Mouse (Mus musculus): ENCODE measurements around the gene Pcsk2.

The Pcsk2 gene

DNA sequence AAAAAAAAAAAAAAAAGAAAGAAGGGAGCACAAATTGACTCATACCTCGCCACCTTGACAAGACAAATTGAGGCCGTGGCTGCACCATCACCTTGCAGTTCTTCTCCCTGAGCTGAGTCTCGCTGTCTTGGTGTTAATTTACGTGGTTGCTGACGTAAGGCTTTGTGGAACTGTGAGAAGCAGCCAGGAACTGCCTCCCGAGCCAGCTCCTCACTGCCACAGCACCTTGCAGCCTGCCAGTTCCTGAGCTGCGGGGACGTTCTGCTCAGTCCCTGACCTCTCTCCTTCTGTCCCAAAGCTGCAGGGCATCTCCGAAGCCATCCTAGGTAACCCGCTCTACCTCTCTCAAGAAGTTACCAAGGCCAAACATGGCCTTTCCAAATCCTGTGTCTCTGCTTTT, 186.5 kb downstream of the Pcsk2 start:
- DNase-seq (ENCODE audit: low spot score in 2 of 2) = no peak

DNA sequence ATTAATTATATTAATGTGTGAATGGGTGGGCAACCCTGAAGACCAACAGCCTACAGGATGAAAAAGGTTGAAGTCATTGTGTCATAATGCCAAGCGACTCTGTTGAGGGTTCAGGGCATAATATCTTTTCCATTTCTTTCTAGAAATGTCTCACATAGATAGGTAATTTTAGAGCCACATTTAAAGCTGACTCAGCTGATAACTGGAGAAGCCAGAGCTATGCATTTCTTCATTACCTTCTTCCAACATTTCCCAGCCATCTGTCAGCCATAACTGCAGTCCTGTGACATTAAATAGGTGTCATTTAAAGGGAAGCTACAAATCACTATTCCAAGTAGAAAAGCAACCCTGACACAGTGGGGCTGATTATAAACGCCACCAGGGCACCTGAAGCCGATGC, 189.5 kb downstream of the Pcsk2 start:
- no peak for DNase-seq (ENCODE audit: low spot score in 2 of 2)

DNA sequence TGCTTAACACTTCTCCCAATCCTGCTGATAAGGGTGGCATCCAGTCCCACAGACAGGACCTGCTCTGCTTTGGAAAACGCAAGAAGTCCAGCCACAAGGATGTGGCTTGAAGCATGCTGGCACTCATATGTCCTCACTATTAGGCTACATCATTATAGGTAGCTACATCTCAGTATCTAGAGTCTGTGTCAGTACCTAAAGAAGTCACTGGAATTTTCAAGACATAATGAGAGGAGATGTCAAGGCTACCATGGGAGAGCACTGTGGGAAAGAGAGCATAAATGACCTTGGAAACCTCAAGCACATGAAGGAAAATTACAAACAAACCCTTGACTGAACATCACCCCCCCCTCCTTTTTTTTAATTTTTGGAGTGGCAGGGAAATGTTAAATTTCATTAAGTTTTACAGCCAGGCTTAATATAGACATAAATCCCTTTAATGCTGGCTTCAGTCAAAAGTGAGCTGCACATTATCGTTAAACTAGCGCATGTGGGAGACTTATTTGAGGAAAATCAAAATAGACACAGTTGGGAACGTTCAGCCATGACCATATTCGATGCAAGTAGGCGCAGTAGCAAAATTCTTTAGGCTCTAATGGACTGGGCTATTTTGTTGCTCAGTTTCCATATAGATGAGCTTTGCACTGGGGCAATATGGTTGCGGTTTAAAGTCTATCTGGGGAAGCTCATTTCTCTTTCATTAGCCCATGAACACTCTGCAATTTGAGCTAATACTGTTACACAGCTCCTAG, 193.7 kb downstream of the Pcsk2 start:
- no peak for DNase-seq (ENCODE audit: low spot score in 2 of 2)

DNA sequence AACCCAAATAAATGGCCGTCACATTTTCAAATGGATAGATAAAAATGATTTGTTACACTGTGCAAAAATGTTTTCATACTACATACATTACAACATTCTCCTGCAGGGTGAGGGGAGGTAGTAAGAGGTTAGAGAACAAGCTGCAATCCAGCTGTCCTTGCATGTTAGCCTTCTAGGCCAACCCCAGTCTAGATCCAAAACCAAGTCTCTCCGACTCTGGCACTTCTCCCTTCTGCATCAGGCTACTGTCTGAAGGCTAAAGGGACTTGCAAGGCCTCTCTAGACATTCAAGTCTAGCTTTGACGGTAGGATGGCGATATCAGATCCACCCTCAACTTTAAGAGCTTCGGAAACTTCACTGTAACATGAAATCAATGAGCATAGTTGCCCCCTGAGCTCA, 196.5 kb downstream of the Pcsk2 start:
- DNase-seq (ENCODE audit: low spot score in 2 of 2) = no peak

GRCm38 (mm10) chr2:143743081-143743480, 197.1 kb downstream of the Pcsk2 start:
- DNase-seq (ENCODE audit: low spot score in 2 of 2) = no peak

- DNase-seq (ENCODE audit: low spot score in 2 of 2) = no peak
Observed at GRCm38 (mm10) chr2:143752051-143752788, 206.3 kb downstream of the Pcsk2 start.

DNA sequence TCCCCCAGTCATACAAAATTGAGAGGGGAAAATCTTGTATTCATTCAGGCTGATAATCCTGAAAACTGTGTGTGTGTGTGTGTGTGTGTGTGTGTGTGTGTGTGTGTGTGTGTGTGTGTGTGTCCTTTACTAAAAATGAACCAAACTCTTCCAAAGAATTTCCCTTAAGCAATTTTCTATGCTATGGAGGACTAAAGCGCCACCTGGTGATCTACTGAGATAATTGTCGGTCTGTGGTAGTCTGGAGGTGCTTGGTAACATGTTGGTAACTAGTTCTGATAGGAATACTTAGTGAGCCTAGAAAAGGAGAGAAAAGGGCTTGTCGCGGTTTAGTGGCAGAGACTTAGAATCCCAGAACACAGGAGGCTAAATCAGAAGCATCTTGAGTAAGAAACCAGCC, 230.5 kb downstream of the Pcsk2 start:
- DNase-seq (ENCODE audit: low spot score in 2 of 2) = no peak

GRCm38 (mm10) chr2:143780310-143780709, 234.4 kb downstream of the Pcsk2 start:
- no peak for DNase-seq (ENCODE audit: low spot score in 2 of 2)

- no peak for DNase-seq (ENCODE audit: low spot score in 2 of 2)
Observed at GRCm38 (mm10) chr2:143789911-143790310, 244.0 kb downstream of the Pcsk2 start.

DNA sequence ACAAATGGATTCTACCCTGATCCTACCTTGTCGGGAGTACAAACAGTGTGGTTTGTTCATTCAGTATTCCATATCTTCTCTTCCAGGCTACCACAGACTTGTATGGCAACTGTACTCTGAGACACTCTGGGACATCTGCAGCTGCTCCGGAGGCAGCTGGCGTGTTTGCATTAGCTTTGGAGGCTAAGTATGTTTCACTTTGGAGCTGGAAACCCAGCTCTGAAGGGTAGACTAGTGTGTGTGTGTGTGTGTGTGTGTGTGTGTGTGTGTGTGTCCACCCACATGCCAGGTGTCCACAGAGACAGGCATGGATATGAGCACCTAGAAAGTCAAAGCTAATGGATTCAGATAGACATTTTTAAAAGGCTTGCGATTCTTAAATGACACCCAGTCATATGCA, 249.9 kb downstream of the Pcsk2 start:
- DNase-seq (ENCODE audit: low spot score in 2 of 2) = no peak

DNA sequence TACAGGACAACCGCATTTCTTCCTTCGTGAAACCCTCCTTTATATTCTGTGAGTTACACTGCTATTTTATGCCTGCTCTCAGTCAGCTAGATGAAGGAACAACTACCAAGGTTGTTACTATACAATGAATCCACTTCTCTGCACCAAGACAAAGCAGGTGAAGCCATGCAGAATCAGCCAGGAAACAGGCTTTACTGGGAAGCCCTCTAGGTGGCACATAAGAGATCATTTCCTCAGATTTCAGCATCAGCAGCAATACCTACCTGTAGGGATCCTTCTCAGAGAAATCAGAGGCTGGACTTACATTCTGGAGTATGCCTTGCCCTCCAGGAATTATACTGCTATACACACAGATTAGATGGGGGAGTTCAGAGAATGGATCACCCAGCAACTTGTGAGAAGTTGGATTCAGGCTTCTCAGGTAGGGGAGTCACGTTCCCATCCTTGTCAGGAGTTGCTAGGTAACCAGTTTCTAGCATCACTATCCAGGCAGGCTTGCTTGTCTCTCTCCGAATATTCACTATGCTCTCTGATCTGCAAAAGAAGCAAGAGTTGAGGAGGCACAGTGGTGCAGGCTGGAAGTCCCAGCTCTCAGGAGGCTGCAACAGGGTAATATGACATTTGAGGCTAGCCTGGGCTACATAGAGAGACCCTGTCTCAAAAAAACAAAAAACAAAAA, 250.5 kb downstream of the Pcsk2 start:
- no peak for DNase-seq (ENCODE audit: low spot score in 2 of 2)

DNA sequence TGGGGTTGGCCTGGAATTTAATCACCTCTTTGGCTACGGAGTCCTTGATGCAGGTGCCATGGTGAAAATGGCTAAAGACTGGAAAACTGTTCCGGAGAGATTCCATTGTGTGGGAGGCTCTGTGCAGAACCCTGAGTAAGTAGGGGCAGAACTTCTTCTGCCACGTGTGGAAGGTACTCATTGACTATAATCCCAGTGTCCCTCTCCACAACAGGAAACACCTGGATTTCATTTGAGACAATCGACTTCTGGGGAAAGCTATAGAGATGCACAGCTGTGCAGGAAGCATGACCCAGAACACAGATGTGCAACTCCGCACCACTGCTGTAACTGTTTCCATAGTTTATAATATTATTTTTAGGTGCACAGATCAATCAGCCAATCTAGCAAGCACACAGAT, 255.1 kb downstream of the Pcsk2 start:
- peak in 1 of 2 experiments; percentile 2 for DNase-seq (ENCODE audit: low spot score in 2 of 2)

DNA sequence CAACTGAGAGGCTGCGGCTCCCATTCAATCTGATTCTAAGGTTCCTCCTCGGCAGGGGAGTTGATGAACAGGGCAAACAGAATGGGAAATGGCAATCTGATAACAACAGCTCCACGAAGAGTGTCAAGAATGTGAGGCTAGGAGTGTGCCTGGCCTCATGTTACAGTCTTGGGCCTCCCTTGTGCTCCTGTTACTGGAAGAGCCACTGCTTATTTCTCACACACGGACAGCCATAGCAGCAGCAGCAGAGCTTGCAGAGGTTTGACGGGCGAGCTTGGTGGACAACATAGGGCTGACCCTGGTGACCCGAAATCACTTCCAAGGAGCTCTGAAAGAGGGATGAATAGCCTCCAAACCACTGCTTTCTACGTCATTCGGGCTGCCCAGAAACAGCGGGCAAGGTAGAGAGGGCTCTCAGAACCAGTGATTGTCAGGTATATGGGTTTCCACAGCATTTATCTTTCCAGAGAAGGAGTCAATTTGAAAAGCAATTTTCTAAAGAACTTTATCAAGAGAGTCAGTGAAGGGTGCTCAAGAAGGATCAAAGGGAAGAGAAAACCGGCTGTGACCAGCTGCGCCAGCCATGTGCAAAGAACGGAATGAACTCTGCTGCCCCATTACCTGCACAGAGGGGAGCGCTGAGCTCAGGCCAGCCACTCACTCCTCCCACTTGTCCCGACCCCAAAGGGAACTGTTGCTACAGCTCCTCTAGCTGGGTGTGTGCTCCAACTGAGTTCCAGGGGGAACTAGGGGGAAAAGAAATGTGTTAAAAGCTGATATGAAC, 260.4 kb downstream of the Pcsk2 start:
- DNase-seq (ENCODE audit: low spot score in 2 of 2) = no peak

DNA sequence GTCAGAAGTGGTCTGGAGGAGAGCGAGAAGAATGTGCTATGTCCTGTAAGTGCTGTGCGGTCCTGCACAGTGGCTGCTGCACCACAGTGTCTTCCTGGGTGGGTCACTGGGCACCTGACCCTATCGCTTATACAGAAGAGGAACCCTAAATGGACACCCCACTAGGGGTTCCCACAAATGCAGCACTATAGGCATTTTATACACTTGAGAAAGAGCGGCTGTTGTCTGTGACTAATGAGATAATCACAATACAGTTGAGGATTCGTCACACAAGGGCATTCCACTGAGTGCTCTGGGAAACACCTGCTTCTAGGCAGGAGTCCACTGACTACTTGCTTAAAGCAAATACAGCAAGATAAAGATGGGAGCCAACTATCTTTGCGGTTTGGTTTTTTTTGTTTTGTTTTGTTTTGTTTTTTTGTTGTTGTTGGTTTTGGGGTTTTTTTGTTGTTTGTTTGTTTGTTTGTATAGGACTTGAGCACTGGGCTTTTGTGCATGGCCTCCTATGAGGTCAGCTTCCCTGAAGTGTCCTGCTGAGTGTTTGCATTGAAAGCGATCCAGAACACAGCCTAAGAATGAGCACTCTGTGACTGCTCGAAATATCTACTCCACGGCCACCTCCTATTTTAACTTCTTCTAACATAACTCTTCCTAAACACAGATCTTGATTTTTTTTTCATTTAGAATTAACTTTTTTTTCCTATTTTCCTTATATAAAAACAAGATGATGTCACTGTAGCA, 261.1 kb downstream of the Pcsk2 start:
- DNase-seq (ENCODE audit: low spot score in 2 of 2) = no peak

- DNase-seq (ENCODE audit: low spot score in 2 of 2) = no peak
Observed at GRCm38 (mm10) chr2:143808789-143809188, 262.8 kb downstream of the Pcsk2 start.

GRCm38 (mm10) chr2:143812262-143812661, 266.3 kb downstream of the Pcsk2 start:
- no peak for DNase-seq (ENCODE audit: low spot score in 2 of 2)

DNA sequence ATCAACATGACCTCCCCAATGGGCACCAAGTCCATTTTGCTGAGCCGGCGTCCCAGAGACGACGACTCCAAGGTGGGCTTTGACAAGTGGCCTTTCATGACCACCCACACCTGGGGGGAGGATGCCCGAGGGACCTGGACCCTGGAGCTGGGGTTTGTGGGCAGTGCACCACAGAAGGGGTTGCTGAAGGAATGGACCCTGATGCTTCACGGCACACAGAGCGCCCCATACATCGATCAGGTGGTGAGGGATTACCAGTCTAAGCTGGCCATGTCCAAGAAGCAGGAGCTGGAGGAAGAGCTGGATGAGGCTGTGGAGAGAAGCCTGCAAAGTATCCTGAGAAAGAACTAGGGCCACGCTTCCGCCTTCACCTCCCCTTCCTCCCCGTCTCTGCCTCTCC, 267.5 kb downstream of the Pcsk2 start:
- no peak for DNase-seq (ENCODE audit: low spot score in 2 of 2)

DNA sequence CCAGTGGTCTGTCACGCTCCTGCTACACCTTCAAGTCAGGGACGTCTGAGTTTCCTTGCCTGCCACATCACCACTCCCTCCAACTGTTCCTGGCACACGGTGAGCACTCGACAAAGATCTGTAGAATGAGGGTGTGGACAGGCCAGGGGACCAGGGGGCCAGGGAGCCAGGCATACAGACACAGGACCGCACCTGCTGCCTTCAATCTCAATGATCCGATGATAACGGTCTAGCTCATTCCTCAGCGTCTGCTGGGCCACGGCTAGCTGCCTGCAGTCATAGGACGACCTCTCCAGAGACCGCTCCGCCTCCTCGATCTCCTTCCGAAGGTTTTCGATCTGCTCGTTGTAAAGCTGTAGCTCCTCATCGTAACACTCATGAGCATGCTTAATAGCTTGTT, 285.7 kb downstream of the Pcsk2 start:
- no peak for DNase-seq (ENCODE audit: low spot score in 2 of 2)

DNA sequence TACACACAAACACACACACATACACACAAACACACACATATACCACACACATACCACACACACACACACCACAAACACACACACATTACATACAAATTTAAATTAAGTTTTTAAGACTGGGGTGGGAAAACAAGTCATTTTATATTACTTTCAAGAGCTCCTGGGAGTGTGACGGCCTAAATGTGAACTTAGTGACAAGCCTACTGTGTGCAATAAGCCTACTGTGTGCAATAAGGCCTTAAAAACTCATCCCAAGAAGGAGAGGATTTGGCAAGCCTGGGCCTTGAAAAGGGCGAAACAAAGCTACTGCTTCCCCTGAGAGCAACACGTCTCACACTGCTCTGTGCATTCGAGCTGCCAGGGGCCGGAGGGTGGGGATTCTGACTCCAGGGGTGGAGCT, 286.8 kb downstream of the Pcsk2 start:
- no peak for DNase-seq (ENCODE audit: low spot score in 2 of 2)

DNA sequence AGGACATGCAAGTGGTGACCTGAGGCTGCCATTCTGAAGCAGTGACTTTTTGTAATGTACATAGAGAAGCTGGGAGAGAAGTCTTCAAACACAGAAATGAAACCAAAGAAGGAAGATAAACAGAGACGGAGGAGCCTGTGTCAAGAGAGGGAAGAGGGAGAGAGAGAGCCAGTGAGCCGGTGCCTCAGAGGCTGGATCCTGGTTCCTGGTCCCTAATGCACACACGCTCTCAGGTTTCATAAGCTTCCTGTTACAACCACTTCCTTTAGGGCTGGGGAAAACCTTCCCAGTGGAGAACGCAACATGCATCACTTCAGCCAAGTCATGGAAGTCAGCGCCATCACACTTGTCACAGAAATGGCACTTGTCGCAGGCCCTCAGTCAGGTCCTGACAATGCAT, 288.1 kb downstream of the Pcsk2 start:
- no peak for DNase-seq (ENCODE audit: low spot score in 2 of 2)

- no peak for DNase-seq (ENCODE audit: low spot score in 2 of 2)
Observed at GRCm38 (mm10) chr2:143835820-143836219, 289.9 kb downstream of the Pcsk2 start.

Measured in heart, adult 9 months (tissue).